Mouse (Mus musculus) retina, postnatal 1 day (tissue): ENCODE results near the gene Gm27021.

Experiments used
- DNase-seq: peaks from one replicate; pipeline ENCODE4 v3.0.0-alpha.2; 2012

Gene Gm27021

GRCm38 (mm10) chr8:120685097-120685496 lies 17.2 kb upstream of the Gm27021 start:
- no peak for DNase-seq

DNA sequence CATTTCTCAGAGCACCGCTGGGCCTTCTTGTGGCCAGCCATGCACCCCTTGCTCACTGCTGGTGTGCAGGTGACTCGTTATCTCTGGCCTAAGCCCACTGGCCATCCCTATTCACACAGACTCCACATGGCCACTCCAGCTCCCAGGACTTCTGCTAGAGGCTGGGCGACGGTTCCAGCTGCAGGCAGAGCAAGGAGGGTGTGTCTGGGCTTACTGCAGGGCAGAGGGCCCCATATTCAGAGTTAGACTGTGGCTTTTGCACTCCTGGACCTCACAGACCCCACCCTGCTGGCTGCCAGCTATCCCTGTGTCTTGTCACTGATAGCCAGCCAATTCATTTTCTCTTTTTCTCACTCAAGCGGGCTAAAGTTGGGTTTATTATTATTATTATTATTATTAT lies 16.2 kb upstream of the Gm27021 start:
- no peak for DNase-seq

DNA sequence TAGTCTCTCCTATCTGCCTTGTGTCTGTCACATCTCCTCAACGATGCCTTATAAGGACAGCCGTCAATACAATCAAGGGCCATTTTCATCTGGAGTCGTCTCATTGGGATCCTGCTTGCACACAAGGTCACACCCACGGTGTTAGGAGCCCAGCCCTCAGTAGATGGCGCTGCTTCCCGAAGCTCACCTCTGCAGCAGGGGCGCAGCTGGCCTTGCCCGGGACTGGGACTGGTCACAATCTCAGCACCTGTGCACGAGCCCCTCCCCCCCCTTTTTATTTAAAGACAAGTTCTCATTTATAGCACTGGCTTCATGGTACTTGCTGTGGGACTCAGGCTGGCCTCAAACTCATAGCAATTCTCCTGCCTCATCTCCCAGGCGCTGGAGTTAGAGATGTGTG lies 15.7 kb upstream of the Gm27021 start:
- DNase-seq = peak; percentile 67

DNA sequence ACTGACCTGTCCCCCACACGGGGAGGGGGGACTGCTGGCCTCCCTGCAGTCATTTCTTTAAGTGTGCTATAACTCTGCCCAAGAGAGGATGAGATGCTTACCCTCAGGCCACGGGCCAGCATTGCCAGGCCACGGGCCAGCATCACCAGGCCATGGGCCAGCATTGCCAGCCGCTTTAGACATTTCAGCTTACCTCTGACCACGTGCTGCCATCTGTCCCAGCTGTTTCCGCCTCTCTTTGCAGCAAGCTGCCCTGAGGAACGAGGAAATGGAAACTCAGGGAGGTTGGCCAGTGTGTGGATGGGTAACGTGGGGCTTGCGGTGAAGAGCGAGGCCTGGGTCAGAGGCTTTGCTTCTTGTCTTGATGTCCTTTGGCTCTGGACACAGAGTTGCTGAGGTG lies 13.2 kb upstream of the Gm27021 start:
- DNase-seq = no peak

DNA sequence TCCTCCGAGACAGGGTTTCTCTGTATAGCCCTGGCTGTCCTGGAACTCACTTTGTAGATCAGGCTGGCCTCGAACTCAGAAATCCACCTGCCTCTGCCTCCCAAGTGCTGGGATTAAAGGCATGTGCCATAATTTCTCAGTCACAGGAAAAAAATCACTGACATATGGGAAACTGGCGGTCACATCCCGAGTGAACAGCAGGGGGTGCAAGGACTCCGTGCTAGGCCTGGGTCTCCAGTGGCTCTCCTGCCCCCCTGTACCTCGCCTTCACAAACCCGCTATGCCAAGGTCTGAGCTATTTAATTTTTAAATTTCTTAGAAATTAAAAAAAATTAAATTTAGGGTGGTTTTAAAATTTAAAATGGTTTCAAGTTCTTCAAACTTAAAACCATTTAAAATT lies 12.5 kb upstream of the Gm27021 start:
- peak; percentile 41 for DNase-seq

- DNase-seq = no peak
Measured at GRCm38 (mm10) chr8:120679629-120680387, 11.9 kb upstream of the Gm27021 start.

DNA sequence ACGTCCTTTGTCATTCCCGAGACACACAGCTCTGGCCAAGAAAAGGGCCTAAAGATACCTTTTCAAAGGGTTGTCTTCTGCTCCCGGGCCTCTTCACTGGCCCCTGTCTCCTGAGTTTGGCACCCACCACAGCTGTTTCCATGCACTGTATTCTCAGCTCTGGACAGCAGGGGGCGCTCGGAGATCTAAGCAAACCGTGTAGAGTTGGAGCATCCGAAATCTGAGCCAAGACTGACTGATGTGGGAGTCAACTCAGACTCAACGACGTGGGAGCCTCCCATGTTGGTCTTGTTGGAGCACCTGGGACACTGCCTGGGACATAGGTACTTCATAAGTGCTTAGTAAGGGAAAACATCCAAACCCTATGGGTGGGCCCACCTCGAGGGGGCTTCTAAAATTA lies 10.6 kb upstream of the Gm27021 start:
- peak; percentile 87 for DNase-seq

DNA sequence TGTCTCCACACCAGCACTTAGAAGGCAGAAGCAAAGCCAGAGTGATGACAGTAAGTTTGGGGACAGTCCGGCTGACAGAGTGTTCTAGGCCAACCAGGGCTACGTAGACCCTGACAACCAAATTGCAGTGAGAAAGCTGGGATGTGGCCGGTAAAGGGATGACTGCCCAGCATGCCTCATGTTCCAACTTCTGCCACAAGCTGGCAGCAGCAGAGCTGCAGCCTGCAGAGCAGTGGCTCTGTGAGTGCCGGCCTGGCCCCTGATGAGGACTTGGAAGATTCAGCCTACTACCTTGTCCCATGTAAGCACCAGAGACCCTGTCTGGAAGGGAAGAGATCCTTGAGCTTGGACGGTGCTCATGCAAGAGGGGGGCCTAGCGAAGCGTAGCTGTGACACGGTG lies 7.8 kb upstream of the Gm27021 start:
- no peak for DNase-seq

DNA sequence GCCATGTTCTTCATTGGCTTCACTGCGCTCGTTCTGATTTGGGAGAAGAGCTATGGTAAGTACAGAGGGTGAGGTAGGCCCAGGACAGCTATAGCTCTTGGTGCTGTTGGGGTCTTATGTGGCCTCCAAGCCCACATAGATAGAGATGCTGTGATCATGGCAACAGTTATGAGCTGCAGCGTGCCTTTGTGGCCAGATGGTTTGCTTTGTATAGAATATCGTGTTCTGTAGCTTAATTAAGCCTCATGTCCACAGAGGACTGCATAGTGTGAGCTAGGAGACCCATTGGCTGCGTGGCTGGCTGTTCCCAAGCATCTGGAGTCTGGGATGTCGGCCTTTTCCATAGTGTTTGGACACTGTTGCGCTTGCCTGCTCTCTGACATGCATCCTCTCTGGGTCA lies 5.4 kb upstream of the Gm27021 start:
- DNase-seq = no peak

- DNase-seq = no peak
Measured at GRCm38 (mm10) chr8:120672626-120673229, 4.8 kb upstream of the Gm27021 start.

GRCm38 (mm10) chr8:120671775-120672174 lies 3.9 kb upstream of the Gm27021 start:
- peak; percentile 35 for DNase-seq

DNA sequence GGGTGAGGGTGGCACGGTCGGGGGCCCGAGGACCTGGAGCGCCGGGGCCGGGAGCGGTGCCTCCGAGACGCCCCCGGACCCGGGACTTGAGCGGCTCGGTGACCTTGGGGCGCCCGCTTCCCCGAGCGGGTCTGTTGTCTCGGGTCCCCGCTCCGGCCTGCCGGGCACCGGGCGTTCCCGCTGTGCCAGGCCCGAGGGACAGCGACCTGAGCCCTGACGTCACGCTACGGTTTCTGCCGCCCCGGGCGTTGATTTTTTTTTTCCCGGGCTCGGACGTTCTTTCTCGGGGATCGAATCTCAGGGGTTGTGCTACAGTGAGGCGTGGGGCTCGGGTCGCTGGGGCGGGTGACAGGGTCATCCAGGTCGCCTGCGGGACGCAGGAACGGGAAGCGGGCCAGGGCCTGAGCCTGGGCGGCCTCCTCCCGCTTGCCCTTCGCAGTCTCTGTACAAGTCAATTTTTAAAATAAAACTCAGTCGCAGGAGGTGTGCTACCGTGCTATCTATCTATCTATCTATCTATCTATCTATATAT lies 561 bp upstream of the Gm27021 start, which contains the start of gene Emc8:
Emc8 (minus strand) TSS at position 200 of the 532 bp plus-strand sequence.
- DNase-seq = no peak

- DNase-seq = no peak
Measured at GRCm38 (mm10) chr8:120666807-120667470, 940 bp downstream of the Gm27021 start.

GRCm38 (mm10) chr8:120665726-120666455 lies 2.0 kb downstream of the Gm27021 start:
- DNase-seq = no peak

GRCm38 (mm10) chr8:120664566-120664965 lies 3.3 kb downstream of the Gm27021 start:
- DNase-seq = no peak

DNA sequence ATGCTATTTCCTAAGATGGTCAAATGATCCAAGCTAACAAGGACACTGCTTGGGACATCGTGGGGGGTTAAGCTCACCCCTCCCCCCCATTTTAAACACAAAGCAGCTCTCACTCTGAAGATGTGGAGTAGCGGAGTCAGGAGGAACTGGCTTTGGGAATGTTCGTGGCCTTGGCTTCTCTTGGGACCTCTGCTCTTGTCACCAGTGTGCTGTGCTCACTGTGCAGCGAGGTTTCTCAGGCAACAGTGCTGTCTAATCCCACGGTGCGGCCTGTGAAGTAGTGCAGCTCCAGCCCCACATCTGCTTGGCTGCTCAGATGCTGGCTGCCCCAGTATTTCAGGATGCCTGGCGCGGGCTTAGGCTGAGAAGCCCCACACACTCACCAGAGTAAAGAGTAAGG lies 10.5 kb downstream of the Gm27021 start:
- no peak for DNase-seq

DNA sequence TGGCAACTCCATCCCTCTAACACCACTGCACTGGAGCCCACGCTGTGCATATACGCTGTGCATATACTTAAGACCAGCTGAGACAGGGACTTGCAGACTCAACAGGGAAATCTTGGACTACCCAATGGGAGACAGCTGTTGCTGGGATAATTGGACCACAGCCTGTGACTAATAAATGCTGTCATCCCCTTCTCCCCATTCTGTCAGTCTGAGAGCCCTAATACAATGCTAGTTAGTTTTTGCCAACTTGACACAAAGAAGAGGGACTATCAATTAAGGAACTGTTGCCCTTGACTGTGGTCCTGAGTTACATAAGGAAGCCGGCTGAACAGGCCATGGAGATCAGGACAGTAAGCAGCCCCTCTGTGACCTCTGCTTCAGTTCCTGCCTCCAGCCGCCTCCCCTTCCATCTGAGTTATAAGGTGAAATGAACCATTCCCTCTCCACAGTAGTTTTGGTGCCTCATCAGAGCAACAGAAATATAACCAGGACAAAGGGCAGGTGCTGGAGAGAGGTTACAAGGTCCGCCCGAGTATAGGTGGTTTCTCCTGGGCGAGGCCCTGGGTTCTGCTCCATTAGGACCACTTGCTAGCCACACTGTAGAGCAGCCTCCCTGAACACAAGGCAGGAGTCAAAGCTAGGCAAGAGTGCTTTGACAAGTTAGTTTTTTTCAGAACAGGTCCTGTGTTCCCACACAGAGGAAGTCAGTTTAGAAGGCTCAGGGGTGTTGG lies 11.4 kb downstream of the Gm27021 start:
- peak; percentile 47 for DNase-seq

DNA sequence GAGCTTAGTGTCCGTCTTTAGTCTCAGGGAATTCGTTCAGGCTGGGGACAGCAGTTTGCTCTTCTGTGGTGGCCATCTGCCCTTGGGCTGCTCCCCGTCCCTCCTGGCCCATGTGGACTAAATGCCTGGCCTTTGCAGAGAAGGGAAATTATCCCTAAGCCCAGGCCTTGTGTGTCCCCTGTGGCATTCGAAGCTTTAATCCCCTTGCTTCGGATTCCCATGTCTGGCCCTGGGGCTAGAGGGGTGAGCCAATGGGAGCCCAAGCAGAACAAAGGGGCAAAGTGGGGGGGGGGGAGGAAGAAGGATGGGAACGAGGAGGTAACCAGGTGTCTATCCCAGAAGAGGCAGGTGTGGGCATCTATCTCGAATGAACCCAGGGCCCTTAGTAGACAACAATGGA lies 20.3 kb downstream of the Gm27021 start, which contains the start of gene 1190005I06Rik:
1190005I06Rik (minus strand) TSS at position 101 of the 400 bp plus-strand sequence.
- DNase-seq = peak; percentile 40

DNA sequence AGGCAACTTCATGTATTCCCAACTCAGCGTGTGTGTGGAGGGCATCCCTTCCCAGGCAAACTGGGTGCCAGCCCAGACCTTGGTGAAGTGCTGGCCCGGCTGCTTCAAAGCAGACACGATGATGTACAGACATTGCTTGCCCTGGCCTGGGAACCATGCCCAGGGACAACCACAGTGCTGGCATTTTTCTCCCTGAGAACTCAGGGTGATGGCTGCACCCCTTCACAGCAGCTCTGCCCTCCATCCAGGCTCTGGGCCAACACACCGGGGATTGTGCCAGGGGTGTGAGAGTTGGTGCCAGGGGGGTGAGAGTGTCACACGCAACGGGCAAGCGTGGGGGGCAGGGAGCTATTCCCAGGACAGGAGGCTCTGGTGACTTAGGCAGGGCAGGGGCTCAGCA lies 23.2 kb downstream of the Gm27021 start:
- no peak for DNase-seq

- no peak for DNase-seq
Measured at GRCm38 (mm10) chr8:120642031-120642662, 25.7 kb downstream of the Gm27021 start.

- DNase-seq = peak; percentile 71
Measured at GRCm38 (mm10) chr8:120641245-120641644, 26.6 kb downstream of the Gm27021 start.
